Mouse (Mus musculus): Measurements from ENCODE around the gene Pacsin1.

Pacsin1 gene

DNA sequence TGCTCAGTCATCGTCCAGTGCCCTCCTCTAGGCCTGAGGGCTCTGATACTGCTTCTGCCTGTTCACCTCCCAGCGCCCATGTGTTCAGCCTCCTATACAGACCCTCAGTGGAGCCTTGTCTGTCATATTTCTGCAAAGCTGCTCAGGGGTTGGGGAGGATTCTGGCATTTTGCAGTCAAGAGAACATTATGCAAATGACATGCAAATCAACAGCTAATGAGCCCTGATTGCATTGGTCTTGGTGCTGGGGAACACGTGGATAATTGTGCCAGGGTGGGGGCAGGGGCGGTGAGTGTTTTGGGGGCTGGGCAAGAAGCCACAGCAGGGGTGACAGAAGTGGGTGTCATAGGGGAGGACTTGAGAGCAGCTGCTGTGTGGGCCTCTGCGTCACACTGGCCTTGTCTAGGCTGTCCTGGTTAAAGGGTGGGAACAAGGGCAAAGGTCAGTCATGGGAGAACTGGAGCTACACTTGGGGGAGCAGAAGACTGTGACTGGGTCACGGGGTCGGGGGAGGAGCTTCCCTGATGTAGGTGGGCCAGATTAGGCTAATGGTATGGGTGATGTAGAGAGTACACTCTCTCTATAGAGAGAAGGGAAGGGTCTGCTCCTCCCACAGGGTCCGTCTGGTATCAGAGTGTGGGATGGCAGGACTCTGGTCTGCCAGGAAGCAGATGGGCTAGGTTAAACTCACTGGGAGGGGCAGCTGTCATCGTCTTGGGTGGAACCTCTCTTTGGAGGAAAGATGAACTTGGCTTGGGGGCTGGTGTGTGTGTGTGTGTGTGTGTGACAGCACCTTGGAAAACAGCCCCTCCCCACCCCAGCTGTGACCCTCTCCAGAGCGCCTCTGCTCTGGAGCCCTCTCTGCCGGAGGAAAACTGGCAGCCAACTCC is 23.9 kb downstream of the Pacsin1 start:
- no peak for DNase-seq

DNA sequence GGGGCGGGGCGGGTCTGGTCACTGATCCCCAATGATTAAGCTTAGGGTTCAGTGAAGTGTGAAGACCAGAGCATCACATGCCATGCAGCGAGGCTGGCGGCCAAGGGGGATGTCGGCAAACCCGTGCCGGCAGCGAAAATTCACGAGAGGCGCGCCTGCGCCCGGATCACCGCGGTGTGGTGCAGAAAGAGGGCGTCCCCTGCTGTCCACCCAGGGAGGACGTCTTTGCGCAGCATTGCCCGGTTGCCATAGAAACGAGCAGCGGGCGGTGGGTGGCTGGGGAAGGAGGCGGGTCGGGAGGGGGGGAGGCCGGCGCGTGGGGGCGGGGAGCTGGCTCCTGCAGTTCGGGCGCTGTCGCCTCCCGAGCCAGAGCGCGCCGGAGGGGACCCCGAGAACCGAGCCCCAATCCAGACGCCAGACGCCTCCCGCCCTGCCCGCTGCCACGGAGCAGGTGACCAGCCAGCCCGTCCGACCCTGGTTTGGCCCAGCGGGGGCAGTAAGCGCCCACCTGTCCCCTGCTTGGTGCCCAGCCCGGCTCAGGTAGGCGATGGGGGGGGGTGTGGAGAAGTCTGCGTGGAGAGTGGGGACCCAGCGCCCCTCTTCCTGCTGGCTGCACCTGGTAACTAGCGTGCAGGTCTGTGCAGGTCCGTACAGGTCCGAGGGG is 29.7 kb downstream of the Pacsin1 start:
- peak; percentile 40 for DNase-seq

DNA sequence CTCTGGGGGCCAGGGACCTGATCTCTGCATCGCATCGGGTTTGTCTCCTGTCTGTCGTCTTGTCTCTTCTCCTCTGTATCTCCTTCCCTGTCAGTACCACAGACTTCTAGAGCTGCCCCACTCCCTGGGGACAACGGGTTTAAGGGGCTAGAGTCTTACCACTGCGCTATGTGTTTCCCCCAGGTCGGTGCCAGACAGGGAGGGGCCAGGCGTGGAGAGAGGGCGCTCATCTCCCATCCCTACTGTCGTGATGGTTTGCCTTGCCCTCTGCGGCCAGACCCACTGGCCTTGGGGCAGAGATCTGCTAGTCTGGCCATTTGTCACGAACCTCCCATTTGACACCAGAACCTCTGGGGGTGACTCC is 30.2 kb downstream of the Pacsin1 start:
- DNase-seq: no peak

DNA sequence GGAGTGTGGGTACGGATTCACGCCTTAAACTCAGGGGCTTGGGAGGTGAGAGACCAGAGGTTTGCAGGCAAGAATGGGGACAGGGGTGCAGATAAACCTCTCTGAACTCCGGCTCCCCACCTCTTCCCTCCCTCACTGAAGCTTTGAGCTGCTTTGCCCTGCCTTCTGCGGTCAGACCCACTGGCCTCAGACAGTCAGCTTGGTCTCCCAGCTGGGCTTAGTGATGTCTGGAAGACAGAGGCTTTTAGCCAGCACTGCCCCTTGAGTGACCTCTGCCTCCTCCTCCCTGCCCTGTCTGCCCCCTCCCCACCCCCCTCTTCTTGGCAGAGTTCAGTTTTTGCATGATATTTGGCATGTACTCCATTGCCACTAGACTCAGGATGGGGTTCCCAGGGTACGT is 31.1 kb downstream of the Pacsin1 start:
- DNase-seq: no peak

DNA sequence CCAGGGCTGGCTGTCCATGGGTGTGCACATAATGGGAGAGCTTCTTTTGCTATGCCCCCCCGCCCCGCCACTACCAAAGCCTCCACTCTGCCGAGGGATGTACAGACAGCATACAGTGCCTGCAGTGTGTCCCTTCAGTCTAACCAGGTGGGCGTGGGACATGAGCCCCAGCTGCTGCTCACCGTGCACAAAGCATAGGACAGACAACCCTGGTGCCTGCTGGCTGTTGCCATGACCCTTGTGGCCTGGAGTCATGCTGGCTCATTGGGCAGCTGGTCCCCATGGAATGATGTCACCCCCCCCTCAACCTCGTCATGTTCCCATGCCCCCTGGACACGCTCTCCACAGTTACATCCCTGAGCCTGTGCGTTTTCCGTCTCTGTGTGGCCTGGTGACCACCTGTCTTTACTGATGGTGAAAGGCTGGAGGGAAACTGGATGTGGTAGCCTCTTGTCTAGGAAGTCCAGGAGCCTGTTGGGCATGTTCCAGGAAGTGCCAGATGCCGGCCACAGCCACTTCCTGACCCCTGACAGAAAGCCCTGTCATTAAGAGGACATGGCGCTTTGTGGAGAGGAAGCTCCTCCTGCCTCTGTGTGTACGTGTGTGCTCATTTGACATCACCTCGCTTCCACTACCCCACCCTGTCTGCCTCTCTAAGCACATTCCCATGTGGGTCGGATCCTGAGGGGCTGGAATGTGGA is 35.8 kb downstream of the Pacsin1 start:
- no peak for DNase-seq

DNA sequence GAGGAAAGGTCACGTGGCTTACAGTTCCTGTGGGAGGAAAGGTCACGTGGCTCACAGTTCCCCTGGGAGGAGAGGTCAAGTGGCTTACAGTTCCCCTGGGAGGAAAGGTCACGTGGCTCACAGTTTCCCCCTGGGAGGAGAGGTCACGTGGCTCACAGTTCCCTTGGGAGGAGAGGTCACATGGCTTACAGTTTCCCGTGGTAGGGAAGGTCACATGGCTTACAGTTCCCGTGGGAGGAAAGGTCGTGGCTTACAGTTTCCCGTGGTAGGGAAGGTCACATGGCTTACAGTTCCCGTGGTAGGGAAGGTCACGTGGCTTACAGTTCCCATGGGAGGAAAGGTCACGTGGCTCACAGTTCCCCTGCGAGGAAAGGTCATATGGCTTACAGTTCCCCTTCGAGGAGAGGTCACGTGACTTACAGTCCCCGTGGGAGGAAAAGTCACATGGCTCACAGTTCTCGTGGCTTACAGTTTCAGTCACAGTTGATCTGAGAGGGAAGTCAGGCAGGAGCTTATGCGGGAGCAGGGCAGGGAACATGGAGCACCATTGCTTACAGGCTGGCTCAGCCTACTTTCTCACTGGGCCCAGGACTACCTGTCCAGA is 44.4 kb downstream of the Pacsin1 start:
- DNase-seq: no peak

DNA sequence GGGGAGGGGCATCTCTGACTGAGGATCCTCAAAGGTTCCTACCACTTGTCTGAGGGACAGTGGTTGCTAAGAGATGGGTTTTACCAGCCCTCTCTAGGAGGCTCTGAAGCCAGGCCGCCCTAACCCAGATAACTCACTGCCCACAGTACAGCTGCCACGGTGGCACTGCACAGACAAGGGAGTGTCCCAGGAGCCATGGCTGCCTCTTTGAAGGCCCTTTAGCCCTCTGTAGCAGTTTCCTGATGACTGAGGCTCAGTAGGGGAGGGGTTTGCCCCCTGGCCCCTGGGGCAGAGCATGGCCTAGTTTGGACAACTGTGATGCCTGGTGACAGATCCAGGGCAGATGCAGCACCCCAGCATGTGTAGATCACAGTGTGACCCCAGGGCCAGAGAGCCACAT is 45.5 kb downstream of the Pacsin1 start:
- DNase-seq: no peak

DNA sequence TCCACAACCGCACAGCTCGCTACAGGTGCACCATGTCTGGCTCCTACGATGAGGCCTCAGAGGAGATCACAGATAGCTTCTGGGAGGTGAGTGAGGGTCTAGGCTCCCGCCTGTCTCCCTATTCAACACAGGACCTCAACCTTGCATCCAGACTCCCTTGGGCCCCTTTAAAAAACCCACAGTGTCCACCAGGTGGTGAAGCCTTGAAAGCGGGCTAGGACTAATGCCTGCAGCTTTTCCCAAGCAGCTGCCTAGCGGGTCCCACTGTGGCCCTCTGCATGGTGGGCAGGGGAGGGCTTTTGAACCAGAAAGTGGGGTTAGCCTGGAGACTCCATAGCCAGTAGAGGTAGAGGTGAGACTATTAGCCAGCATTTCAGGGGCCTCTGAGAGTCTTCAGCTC is 46.5 kb downstream of the Pacsin1 start:
- no peak for DNase-seq

DNA sequence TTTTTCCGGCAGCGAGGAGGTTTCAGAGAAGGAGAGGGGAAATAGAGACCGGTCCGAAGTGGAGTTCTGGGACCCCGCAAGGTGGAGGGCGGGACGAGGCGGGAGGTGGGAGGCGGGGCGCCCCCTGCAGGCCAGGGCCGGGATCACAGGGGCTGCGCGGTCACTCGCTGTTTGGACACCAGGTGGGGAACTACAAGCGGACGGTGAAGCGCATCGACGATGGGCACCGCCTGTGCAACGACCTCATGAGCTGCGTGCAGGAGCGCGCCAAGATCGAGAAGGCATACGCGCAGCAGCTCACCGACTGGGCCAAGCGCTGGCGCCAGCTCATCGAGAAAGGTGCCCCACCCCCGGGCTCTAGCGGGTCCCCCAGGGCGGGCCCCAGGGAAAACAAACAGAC is 47.2 kb downstream of the Pacsin1 start:
- DNase-seq: peak; percentile 58

DNA sequence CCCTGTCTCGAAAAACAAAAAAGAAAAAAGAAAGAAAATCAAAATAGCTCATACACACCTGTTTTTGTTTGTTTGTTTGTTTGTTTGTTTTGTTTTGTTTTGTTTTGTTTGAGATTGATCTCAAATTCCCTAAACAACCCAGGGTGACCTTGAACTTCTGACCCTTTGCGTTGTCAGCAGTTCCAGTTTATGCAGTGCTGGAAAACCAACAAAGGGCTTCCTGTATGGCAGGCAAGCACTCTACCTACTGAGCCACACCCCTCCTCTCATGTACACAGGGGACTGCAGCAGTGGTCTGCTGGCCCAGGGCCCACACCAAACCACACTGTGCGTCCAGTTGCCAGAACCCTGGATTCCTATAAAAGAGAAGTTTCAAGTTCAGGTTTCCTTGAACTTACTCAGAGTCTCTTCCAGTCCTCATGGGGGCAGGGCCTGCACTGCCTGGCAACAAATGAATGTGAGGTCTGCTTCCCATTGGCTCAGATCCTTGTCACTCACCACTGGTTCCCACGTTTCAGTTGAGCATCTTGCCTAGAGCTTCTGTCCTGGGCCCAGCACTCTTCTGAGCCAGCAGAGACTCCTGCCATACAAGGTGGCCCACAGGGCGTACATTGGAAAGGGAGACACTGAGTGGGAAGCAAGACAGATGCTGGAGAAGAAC is 48.8 kb downstream of the Pacsin1 start:
- DNase-seq: no peak

DNA sequence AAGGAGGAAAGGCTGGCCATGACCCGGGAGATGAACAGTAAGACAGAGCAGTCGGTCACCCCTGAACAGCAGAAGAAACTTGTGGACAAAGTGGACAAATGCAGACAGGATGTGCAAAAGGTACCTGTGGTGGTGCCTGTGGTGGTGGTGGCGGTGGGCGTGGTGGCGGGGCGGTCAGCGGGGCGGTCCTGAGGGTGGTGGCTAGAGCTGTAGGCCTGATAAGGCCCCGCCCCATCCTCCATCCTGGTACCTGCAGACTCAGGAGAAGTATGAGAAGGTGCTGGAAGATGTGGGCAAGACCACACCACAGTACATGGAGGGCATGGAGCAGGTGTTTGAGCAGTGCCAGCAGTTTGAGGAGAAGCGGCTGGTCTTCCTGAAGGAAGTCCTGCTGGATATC is 50.4 kb downstream of the Pacsin1 start:
- DNase-seq: no peak

DNA sequence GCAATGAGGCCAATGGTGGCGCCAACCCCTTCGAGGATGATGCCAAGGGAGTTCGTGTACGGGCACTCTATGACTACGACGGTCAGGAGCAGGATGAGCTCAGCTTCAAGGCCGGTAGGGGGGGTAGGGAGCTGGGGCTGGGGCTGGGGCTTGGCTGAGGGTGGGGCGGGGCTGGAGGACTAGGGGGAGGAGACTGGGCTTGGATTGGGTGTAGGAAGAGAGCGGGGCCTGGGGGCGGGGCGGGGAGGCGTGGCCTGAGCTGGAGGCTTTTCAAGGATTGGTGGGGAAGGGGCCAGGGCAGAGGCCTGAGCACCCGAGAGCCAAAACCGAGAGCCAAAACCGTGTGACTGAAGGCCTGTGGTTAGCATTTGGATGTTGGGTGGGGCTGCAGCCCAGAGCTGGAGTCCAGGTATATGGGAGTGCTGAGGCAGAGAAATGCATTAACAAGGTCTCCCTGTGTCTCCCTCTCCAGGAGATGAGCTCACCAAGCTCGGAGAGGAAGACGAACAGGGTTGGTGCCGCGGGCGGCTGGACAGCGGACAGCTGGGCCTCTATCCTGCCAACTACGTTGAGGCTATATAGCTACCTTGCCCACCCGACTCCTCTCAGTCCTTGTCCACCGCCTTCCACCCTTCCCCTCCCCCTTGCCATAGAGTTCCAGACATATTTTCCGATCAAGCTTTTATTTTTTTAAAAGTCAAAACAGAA is 52.8 kb downstream of the Pacsin1 start:
- DNase-seq: peak; percentile 78

DNA sequence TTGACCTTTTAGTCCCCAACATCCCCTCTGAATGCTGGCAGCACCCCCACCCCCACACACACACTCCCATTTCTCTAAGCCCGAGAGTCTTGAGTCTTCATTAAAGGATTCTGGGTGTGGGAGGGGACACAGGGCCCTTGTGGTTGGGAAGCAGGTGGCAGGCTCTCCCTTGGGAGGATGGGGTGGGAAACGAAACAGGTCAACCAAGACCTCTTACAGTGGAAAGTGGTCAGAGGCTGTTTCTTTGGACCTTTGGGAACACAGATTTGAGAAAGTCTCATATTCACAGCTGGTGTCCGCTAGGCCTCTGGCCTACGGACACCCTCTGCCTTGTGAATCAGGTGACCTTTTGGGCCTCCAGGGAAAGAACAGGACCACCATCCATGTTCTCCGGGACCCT is 54.3 kb downstream of the Pacsin1 start:
- DNase-seq: no peak

DNA sequence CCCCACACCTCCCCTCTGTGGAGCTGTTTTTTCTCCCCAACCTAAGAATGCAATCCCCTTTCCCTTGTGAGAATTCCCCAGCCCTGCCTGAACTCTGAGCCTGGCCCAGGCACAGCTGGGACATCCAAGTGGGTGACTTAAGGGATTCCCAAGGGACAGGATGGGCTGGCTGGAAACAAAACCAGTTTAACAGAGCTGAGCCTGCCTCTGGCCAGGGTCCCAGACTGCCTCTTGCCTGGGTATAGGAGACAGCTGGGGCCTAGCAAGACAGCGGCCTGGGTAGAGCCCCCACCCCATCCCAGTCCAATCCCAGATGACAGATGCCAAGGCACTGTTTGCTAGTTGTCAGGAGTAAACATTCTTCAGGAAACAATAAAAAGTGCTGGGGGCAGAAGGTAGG is 57.5 kb downstream of the Pacsin1 start:
- DNase-seq: peak; percentile 50

DNA sequence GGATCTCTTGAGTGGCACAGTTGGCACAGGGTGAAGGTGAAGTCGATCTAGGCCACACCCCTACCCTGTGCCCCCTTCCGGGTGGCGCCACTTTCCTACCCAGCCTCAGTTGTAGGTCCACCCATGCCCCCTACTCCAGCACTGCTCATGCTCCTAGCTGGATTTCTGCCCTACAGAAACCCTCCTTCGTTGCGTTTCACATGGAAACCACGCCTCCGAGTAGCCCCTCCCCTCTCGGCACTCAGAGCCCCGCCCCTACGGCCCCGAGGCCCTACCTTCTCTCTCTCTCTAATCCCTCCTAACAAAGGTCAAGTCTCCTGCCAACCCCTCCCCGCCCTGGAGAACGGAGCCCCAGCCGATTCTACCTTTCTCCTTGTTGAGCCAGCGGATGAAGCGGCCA is 61.5 kb downstream of the Pacsin1 start:
- DNase-seq: peak; percentile 30

DNA sequence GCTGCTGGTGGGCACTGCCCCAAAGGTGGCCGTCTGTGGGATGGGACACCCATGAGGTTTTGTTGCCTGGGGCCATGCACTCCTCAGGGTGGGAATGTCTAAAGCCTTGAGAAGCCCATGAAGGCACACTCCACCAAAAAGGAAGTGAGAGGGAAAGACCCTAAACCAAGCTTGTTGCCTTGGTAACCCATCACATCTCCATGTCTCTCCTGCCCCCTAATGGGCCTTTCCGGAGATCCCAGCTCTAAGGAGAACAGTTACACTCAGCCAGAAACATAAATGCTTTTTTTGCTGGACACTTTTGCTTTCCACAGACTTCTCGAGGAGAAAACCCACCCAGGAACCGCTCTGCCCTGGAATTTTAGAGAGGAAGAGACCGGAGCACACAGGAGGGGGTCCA is 62.9 kb downstream of the Pacsin1 start:
- DNase-seq: no peak

DNA sequence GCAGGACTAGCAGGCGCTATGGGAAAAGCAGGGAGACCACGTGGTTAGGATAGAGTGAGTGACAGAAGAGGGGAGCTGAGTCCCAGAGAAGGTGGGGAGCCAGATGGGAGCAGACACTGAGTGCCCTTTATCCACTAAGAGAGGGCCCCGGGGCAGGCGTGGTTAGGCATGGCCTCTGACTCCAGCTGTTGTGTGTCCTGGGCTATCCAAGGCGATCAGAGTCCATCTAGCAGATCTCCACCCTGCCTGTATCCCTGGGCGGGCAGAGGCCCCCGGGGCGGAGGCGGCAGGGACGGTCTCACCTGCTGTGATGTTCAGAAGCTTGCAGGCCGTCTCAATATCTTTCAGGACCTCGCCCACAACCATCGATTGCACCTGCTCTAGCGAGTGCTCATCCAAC is 64.4 kb downstream of the Pacsin1 start:
- DNase-seq: no peak

DNA sequence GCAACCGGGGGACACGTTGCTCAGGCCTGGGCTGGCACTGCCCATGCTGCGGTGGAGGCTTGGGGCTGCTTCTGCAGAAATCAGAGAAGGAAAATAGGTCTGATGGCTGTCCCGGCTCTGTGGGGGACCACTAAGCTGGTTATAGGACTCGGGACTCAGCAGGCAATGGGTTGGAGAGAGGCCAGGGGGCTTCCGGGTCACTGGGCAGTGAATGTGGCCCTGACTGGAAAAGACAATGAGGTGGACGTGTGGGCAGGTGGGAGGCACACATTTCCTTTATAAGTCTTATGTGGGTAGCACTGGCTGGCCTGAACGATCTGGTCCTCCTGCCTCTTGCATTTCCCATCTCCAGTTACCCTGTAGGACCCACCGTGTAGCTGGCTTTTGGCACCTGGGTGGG is 65.0 kb downstream of the Pacsin1 start:
- no peak for DNase-seq

DNA sequence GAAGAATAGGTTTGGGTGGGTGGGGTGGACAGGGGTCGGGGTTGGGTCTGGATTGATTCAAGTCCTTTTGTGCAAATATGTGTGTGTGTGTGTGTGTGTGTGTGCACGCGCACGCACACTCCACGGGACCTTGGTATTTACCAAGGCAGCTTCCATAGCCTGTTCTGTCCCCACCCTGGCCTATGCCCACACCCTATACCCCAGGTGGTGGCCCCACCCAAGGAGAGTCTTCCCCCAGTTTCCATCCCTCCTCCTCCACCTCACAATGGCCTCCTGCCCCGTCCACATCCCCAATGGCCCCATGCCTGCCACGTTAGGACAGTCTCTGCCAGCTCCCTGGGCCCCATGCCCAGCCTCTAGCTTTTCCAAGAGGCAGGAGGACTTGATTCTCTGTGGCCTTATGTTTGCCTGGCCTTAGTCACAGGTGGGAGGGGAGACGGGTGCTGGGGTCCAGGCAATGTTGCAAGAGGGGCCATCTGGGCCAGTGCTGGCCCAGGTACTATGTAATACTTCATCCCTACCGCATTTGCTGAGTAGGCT is 65.9 kb downstream of the Pacsin1 start:
- no peak for DNase-seq

DNA sequence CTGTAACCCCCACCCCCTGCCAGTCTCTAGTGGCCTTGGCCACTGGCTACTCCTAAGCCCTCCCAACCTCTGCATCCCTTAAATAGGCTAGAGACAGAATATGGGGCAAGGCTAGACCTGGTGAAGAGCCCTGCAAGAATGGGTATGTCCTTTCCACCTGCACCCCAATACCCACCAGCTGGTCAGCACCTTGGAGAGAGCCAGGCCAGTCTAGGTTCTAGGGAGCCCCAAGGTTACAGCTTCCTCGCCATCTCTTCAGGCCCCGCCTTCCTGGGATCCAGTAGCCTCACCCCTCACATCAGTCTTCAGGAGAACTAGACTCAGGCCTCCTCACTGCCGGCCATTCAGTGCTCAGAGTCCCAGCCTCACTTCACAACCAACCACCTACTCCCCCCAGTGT is 69.0 kb downstream of the Pacsin1 start:
- DNase-seq: no peak

DNA sequence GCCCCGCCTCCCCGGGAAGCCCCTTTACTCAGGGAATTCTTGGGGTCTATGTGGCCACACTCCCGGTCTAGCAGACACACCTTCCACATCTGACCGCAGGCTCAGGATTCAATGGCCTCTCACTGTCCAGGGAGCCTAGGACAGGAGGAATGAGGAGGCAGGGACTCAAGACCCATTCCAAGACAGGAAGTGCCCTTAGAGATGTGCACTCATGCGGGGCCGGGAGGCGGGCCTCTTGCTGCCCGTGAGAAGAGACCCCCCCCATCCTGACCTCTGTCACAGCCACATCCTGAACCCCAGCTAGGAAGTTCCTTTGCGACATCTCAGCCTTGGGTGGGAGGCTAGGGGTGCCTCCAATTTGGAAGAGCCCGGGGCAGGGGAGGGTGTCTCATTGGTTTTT is 69.7 kb downstream of the Pacsin1 start:
- no peak for DNase-seq

DNA sequence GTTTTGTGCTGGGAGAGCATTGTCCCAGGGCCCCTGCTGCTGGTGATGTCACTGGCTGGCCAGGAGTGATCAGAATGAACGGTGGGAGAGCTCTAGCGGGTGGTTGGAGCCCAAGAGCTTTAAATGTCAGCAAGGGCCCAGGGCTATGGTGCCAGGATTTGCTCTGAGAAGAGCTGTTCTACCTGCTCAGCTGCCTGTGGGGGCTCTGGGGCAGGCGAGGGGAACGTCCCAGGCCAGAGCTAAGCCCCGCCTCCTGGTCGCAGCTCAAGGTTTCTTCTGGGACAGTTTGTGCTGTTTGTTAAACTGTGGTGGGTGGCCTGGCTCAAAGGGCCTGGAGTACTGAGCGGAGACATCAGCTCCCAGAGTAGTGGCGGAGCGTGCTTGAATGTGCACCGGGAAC is 70.1 kb downstream of the Pacsin1 start:
- no peak for DNase-seq

Data from lung, postnatal 14 days (tissue).